Mouse (Mus musculus): ENCODE measurements around the gene Msmb.

Msmb gene

GRCm38 (mm10) chr14:32145809-32146511 is 4.1 kb downstream of the Msmb start:
- DNase-seq (ENCODE audit: low read depth in 1 of 2, low spot score in 2 of 2): no peak

GRCm38 (mm10) chr14:32146578-32146977 is 4.8 kb downstream of the Msmb start:
- DNase-seq (ENCODE audit: low read depth in 1 of 2, low spot score in 2 of 2): no peak

DNA sequence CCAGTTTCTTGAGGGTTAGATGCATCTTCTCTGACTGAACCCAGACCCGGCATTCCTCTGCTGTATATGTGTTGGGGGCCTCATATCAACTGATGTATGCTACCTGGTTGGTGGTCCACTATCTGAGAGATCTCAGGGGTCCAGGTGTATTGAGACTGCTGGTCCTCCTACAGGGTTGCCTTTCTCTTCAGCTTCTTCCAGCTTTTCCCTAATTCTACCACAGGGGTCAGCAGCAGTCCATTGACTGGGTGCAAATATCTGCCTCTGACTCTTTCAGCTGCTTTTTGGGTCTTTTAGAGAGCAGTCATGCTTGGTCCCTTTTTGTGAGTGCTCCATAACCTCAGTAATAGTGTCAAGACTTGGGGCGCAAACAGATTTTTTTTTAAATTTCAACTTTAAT is 9.0 kb downstream of the Msmb start:
- DNase-seq (ENCODE audit: low read depth in 1 of 2, low spot score in 2 of 2): no peak

- DNase-seq (ENCODE audit: low read depth in 1 of 2, low spot score in 2 of 2): no peak
Observed at GRCm38 (mm10) chr14:32152243-32152965, 10.6 kb downstream of the Msmb start.

DNA sequence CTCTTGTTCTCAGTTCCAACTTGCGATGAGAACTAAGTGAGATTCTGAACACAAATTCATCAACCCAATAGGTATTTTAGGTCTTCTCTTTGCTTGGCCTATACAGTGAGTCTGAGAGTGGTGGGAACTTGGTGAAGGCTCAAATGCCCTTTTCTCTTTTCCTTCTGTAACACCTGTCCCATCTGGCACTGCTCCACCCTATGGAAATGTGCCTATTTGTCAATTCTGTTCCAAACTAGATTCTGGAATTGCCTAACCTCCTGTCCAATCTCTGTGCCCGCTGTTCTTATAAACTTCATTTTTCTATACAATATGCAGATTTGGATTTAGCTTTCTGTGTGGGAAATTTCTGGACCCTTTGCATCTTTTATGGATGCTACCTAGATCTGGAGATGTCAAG is 11.3 kb downstream of the Msmb start:
- no peak for DNase-seq (ENCODE audit: low read depth in 1 of 2, low spot score in 2 of 2)

DNA sequence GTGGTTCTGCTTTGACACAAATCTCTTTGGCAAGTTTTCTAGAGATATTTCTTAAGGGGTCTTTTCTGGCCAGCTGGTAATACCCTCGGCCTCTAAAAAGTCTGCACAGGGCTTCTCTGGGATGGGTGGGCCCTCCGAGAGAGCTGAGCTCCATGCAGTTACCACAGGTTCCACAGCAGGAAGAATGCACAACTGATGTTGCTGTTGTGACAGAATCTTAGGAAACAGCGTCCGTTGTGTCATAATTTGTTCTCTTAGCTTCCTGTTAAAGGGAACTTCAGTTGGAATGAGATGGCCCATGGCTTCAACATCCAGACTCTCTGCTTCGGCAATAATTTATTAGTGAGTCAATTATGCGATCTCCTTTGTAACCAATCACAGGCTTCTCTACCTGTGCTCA is 12.9 kb downstream of the Msmb start:
- DNase-seq (ENCODE audit: low read depth in 1 of 2, low spot score in 2 of 2): no peak

DNA sequence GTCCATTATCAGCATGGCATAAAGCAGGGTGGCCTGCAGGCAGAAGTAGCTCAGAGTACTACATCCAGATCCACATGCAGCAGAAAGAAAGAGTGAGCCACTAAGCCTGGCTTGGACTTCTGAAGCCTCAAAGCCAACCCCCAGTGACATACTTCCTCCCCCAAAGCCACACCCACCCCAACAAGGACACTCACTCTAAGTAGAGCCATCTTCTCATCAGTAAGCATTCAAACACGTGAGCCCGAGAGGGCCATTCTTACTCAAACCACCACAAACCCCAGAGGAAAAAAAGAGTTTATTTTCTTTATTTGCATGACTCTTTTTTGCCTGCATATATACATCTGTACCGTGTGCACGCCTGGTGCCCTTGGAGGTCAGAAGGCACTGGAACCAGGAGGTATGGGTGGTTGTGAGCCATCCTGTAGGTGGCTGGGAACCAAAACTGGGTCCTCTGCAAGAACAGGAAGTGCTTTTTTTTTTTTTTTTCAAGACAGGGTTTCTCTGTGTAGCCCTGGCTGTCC is 17.4 kb downstream of the Msmb start:
- peak in 1 of 2 experiments; percentile 20 for DNase-seq (ENCODE audit: low read depth in 1 of 2, low spot score in 2 of 2)

- DNase-seq (ENCODE audit: low read depth in 1 of 2, low spot score in 2 of 2): peak; percentile 94 to 99
Observed at GRCm38 (mm10) chr14:32159690-32160246, 17.9 kb downstream of the Msmb start, which contains the start of gene Ncoa4. TSS of gene Ncoa4 (plus strand) at chr14:32159865.

DNA sequence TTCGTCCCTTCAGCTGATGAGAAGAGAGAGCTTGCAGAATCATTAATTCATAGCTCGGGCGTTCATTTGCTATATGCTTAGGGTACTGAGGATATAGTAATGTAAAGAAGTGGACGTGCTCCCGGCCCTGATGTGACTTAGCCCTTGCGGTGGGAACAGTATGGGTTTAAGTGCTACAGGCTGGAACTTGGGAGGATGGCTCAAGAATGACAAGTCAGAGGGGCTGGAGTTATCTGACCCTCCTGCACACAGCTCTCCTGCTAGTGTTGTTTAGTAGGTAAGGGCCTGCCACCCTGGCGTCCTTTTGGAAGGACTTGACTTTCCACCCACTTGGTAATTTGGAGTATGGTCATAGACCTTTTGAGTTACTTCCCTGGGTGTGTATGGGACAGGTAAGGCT is 18.7 kb downstream of the Msmb start:
- no peak for DNase-seq (ENCODE audit: low read depth in 1 of 2, low spot score in 2 of 2)

- DNase-seq (ENCODE audit: low read depth in 1 of 2, low spot score in 2 of 2): no peak
Observed at GRCm38 (mm10) chr14:32161090-32161885, 19.5 kb downstream of the Msmb start.

DNA sequence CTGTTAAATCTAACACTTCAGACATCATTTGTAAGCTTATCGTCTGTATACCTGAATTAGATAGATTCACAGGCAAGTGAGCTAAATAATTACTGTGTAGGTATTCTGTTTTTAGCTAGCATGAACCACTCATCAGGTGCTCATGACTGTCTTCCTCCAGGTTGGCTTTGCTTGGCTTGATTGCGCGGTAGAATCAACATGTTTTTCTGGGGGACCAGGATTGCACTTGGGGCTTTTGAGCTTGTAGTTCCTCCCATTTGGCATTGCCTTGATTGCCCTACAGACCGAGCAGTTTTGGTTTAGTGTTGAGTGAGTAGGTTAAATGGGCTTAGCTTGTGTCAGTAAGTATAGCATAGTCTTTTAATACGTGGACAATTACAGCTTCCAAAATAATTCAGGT is 20.4 kb downstream of the Msmb start:
- no peak for DNase-seq (ENCODE audit: low read depth in 1 of 2, low spot score in 2 of 2)

DNA sequence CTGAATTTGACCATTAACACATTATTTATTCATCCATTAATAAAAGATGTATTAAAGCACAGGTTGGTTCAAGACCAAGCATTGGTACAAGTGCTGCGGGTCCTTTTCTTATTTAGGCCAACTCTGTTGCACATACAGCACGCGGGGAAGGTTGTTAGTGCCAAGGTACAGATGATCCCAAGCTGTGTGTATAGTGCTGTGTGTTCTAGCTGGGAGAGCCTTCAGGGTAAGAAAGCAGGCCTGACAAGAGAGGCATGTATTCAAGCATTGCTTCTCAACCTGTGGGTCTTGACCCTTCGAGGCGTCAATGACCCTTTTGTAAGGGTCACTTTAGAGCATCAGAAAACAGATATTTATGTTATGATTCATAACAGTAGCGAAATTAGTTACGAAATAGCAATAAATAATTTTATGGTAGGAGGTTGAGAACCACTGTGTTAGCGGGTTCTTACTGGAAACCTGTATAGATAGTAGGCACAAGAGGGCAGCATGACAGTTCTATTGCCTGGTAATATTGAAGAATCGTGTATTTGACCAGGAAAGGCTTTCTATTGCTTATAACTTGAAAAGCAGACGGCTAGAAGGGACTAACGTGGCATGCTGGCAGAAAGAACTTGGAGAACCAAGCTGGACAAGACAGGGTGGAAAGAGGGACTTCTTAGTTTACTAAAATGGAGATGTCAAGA is 21.5 kb downstream of the Msmb start:
- no peak for DNase-seq (ENCODE audit: low read depth in 1 of 2, low spot score in 2 of 2)

DNA sequence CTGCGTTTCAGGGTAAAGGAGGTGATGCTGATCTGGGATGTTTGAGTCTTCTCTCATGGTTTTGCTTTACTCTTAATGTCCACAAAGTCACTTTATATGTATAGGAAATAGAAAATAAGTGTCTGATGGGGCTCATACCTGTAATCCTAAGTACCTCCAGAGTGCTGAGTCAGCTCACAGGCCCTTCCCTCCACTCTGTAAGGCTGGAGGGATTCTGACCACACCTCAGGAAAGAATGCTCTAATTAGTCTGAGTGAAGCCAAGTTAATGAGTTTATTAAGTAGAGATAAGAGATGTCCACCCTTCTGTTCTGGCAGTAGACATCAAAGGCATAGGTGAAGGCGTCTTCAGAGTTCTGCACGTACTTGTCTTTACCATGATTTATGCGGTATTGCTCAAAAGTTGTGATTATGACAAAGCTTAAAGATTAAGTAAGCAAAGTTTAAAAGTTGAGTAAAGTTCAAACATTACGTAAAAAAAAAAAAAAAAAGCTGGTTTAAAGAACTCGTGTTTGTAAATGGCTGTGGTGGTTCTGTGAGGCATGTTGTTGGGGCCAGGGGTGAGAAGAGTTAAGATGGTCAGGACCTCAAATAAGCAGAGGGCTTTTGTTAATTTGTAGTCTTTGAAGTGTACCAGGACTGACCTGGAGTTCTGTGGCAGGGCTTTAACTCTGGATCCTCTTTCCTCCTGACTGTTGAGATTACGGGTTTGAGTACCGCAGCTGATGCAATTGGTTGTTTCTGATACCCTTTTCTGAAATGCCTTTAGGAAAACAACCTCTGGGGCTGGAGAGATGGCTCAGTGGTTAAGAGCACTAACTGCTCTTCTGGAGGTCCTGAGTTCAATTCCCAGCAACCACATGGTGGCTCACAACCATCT is 22.6 kb downstream of the Msmb start:
- DNase-seq (ENCODE audit: low read depth in 1 of 2, low spot score in 2 of 2): no peak

GRCm38 (mm10) chr14:32165278-32166061 is 23.6 kb downstream of the Msmb start:
- peak; percentile 19 to 49 for DNase-seq (ENCODE audit: low read depth in 1 of 2, low spot score in 2 of 2)

DNA sequence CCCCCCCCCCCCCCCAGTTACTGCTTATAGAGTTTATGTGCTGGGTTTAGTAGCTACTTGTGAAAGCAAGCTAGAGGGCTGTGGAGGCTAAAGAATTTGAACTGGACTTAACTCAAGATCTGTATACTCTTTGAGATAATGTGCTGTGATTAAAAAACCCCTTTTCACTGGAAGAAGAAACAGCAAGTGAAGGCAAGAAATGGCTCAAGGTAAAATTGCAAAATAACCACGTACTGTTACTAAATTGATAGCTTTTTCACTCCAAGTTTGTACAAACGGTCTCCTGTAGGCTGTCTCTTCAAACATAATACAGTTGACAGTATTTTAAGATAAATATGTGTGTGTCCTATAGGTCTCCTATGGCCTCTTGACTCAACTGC is 24.2 kb downstream of the Msmb start:
- no peak for DNase-seq (ENCODE audit: low read depth in 1 of 2, low spot score in 2 of 2)

GRCm38 (mm10) chr14:32166840-32167239 is 25.0 kb downstream of the Msmb start:
- no peak for DNase-seq (ENCODE audit: low read depth in 1 of 2, low spot score in 2 of 2)

- no peak for DNase-seq (ENCODE audit: low read depth in 1 of 2, low spot score in 2 of 2)
Observed at GRCm38 (mm10) chr14:32167326-32167725, 25.5 kb downstream of the Msmb start.

DNA sequence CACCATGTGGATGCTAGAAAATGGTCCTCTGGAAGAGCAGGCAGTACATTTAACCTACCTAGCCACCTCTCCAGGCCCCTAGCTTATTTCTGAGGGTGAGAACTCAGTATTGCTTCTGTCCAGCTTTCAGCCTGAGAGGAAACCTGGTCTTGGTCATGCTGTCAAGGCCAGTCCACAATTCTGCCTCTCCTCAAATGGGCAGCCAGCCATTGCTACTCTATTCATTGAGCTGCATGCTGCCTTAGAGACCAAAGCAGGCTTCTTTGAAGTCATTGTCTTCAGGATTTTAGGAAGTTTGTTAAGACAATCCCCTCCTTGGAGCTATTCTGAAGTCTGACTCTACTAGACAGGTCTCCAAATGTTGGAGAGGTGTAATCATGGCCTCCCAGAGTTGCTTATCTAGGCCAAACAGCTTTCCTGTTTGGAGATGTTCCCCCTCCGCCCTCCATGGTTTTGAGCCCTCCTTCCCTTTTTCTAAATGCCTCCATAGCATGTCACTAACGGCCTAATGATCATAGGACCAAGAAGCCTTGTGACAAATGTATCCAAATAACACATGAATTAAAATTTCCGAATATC is 26.9 kb downstream of the Msmb start:
- DNase-seq (ENCODE audit: low read depth in 1 of 2, low spot score in 2 of 2): no peak

DNA sequence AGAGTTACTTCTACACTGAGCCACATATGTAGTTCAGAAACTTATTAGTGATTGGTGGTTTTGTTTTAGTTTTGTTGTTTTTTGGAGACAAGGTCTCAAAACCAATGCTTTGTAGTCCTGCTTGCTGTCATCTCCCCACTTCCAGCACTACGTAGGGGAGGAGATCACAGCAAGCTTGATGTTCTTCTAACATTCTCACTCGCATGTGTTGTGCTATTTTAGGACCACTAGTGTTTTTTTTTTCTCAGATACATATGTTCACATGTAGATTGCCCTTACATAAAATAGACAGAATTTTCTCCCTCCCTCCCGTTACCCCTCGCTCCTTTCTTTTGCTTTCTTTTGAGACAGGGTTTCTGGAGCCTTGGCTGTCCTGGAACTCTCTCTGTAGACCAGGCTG is 28.3 kb downstream of the Msmb start:
- DNase-seq (ENCODE audit: low read depth in 1 of 2, low spot score in 2 of 2): no peak

All from monocyte, adult 2 months (primary cell).